Mouse (Mus musculus) G1E (cell line): ENCODE data around the gene Psors1c2. TPM values are rescaled to one million over a fixed set of nuclear protein-coding genes. Genes with fewer than 3 reads are reported as not detected.

Source experiments
- ATAC-seq: 2 replicates; pipeline ENCODE4 v1.8.0; 2016; ENCODE audit warnings: mild to moderate bottlenecking; ENCODE audit not compliant: insufficient number of reproducible peaks, poor library complexity, low FRiP score, severe bottlenecking; ENCODE audit errors: extremely low read depth
- DNase-seq: peaks from one replicate; pipeline ENCODE4 v3.0.0; 2012; ENCODE audit warnings: low spot score
- H3K27me3 ChIP-seq: 2 replicates; pipeline ENCODE4 v1.6.1; 2012; ENCODE audit warnings: mild to moderate bottlenecking, low read length, inconsistent platforms; ENCODE audit not compliant: insufficient read depth
- H3K36me3 ChIP-seq: replicated peaks from 2 replicates; pipeline ENCODE3; 2012; ENCODE audit warnings: mild to moderate bottlenecking, inconsistent platforms
- H3K4me1 ChIP-seq: 2 replicates; pipeline ENCODE4 v1.6.1; 2012; ENCODE audit warnings: low read depth, low read length, inconsistent platforms, mixed read lengths; ENCODE audit not compliant: insufficient read depth
- H3K4me3 ChIP-seq: 2 replicates; pipeline ENCODE4 v1.5.1; 2012; ENCODE audit warnings: low read depth, mild to moderate bottlenecking, inconsistent platforms, low read length, moderate library complexity, mixed read lengths
- H3K9me3 ChIP-seq: replicated peaks from 2 replicates; pipeline ENCODE4 v1.6.1; 2012; ENCODE audit warnings: inconsistent platforms
- CTCF ChIP-seq: IDR thresholded peaks from 2 replicates; pipeline ENCODE4 v1.5.1; 2012; ENCODE audit warnings: low read depth, low read length, inconsistent platforms, mixed read lengths
- GATA1 ChIP-seq: IDR thresholded peaks from 2 replicates; pipeline ENCODE4 v1.6.1; 2012; ENCODE audit warnings: borderline replicate concordance, low read length, inconsistent platforms, mixed read lengths
- GATA2 ChIP-seq: IDR thresholded peaks from 2 replicates; pipeline ENCODE4 v1.6.1; 2012; ENCODE audit warnings: low read depth, low read length, inconsistent platforms, borderline replicate concordance
- POLR2AphosphoS5 ChIP-seq: IDR thresholded peaks from 2 replicates; pipeline ENCODE4 v1.6.1; 2012; ENCODE audit warnings: low read depth, low read length, inconsistent platforms; ENCODE audit not compliant: insufficient replicate concordance
- TAL1 ChIP-seq: conservative IDR thresholded peaks from 2 replicates; pipeline ENCODE4 v1.6.1; 2012; ENCODE audit warnings: low read depth, low read length, inconsistent platforms, mixed read lengths
- polyA plus RNA-seq: library from polyadenylated mRNA; stranded (reverse); fragments of >175 nt; gene quantifications from 2 replicates; pipeline ENCODE4 v1.2.3, GENCODE M21; 2012
- total RNA-seq, 2 experiments: library from RNA; stranded (forward) in 1 of 2; stranded (reverse) in 1 of 2; fragments of 200-1000 nt in 1 of 2; fragments of >200 nt in 1 of 2; fragmentation: Nextera tagmentation in 1 of 2; gene quantifications; 2 replicates each; pipeline ENCODE4 v1.2.3; 2014 to 2017

The Psors1c2 gene
- total and polyA plus RNA-seq, 3 experiments, result 0.22 to 1.1 TPM; not detected in 1

GRCm38 (mm10) chr17:35547465-35547864 is 14.5 kb downstream of the Psors1c2 start:
- Histone ChIP-seq H3K9me3 (no peaks in the 10 kb centered on the region), H3K36me3 (no peaks in the 10 kb centered on the region), H3K4me3 (no peak overlapping the region), H3K4me1 (no peaks in the 10 kb centered on the region), H3K27me3 (peaks cover 6% of the 10 kb centered on the region; the same call in 1 of the 2 replicates)
- DNase-seq (no peak), ATAC-seq (no peak)
- TF ChIP-seq GATA1 (no peak), TAL1 (no peak), CTCF (no peak), GATA2 (no peak), POLR2AphosphoS5 (no peak)

GRCm38 (mm10) chr17:35548636-35549035 is 15.6 kb downstream of the Psors1c2 start:
- TF ChIP-seq CTCF, result no peak
- no peak for TF ChIP-seq GATA1
- no peaks in the 10 kb centered on the region for H3K9me3 ChIP-seq
- H3K27me3 ChIP-seq, result peaks cover 6% of the 10 kb centered on the region; the same call in 1 of the 2 replicates
- ATAC-seq, result no peak
- DNase-seq, result no peak
- H3K36me3 ChIP-seq, result no peaks in the 10 kb centered on the region
- H3K4me1 ChIP-seq, result no peaks in the 10 kb centered on the region
- no peak overlapping the region for H3K4me3 ChIP-seq

- TF ChIP-seq POLR2AphosphoS5, result no peak
- no peak for TF ChIP-seq TAL1
- TF ChIP-seq GATA2, result no peak
- no peak for TF ChIP-seq GATA1
- no peak for TF ChIP-seq CTCF
- no peak overlapping the region for H3K4me3 ChIP-seq
- no peak for DNase-seq
- no peak for ATAC-seq
- peaks cover 6% of the 10 kb centered on the region; the same call in 1 of the 2 replicates for H3K27me3 ChIP-seq
- no peaks in the 10 kb centered on the region for H3K36me3 ChIP-seq
- no peaks in the 10 kb centered on the region for H3K9me3 ChIP-seq
- H3K4me1 ChIP-seq, result no peaks in the 10 kb centered on the region
These were observed 16.6 kb downstream of the Psors1c2 start for GRCm38 (mm10) chr17:35549437-35550142.

- Histone ChIP-seq H3K4me3 (no peak overlapping the region), H3K36me3 (no peaks in the 10 kb centered on the region), H3K9me3 (no peaks in the 10 kb centered on the region), H3K4me1 (no peaks in the 10 kb centered on the region), H3K27me3 (peaks cover 6% of the 10 kb centered on the region; the same call in 1 of the 2 replicates)
- TF ChIP-seq POLR2AphosphoS5 (no peak), CTCF (no peak), GATA2 (no peak)
- ATAC-seq (no peak), DNase-seq (no peak)
These were observed 17.1 kb downstream of the Psors1c2 start for GRCm38 (mm10) chr17:35550143-35550494.

- H3K36me3 ChIP-seq, result no peaks in the 10 kb centered on the region
- ATAC-seq (no peak), DNase-seq (no peak)
- H3K4me3 ChIP-seq, result no peak overlapping the region
- H3K27me3 ChIP-seq, result peaks cover 7% of the 10 kb centered on the region; the same call in 1 of the 2 replicates
- H3K9me3 ChIP-seq, result no peaks in the 10 kb centered on the region
- TF ChIP-seq TAL1 (no peak), CTCF (no peak), POLR2AphosphoS5 (no peak), GATA2 (no peak), GATA1 (no peak)
- no peaks in the 10 kb centered on the region for H3K4me1 ChIP-seq
These were observed 17.9 kb downstream of the Psors1c2 start for GRCm38 (mm10) chr17:35550871-35551270.

- TF ChIP-seq TAL1, result no peak
- TF ChIP-seq CTCF, result no peak
- no peak for TF ChIP-seq GATA1
- TF ChIP-seq POLR2AphosphoS5, result no peak
- no peak for TF ChIP-seq GATA2
- no peak for ATAC-seq
- Histone ChIP-seq H3K4me1 (no peaks in the 10 kb centered on the region), H3K4me3 (no peak within 1 kb of the TSS), H3K27me3 (peaks cover 7% of the 10 kb centered on the region; the same call in 1 of the 2 replicates), H3K9me3 (0 out of 2 replicates have a peak, but pooled peaks cover 3% of the 10 kb centered on the region), H3K36me3 (no peaks in the 10 kb centered on the region)
- DNase-seq, result no peak
These were observed 18.9 kb downstream of the Psors1c2 start, which contains the start of gene Cdsn for GRCm38 (mm10) chr17:35551881-35552414. TSS of gene Cdsn (plus strand) at chr17:35552128.
